ENCODE assay signal across 25 mouse cellular contexts in the genomic region with DNA sequence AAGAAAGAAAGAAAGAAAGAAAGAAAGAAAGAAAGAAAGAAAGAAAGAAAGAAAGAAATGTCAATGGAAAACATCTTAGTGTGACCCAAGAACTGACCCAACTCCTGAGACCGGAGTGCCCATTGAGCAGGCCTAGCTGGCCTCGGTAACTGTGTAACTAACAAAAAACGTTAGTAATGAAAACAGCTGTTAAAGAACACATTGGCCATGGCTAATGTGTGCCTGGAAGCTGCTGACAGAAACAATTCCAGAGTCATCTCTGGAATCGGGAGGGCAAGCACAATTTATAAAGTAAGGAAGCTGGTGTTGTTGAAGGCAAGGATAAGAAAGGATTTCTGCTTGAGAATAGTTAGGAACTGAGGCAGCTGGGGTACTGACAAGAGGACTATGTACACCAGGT. TPM values are rescaled to one million over a fixed set of nuclear protein-coding genes. Genes with fewer than 3 reads are reported as not detected.
A peak's percentile ranks its signal among the peaks of the same experiment; 100 is the strongest.
DNase-seq lines count a peak whose midpoint lies in the region; ATAC-seq and TF ChIP-seq lines count a peak whose summit lies in the region.
"Had no signal": no experiment of that assay in that cellular context is flagged by ENCODE, and none has a peak within 500 bp of the region (broad histone marks: within the 10 kb centered on the region; RNA-seq: fewer than 3 reads in every experiment).

No protein-coding gene starts in this region.

- intact Hi-C loops in gastrocnemius, adult 2 months (cut with DNase I), result no loop called here
- intact Hi-C loops in gastrocnemius, postnatal 14 days (cut with DNase I; ENCODE audit: low total_unique reads), result no loop called here

- H3K4me1 ChIP-seq in kidney, embryonic 14.5 days (ENCODE audit: control insufficient read depth, insufficient read depth, low read length), result no peaks in the 10 kb centered on the region
- no peaks in the 10 kb centered on the region for H3K4me1 ChIP-seq in kidney, embryonic 16.5 days (ENCODE audit: insufficient read depth, low read length)
- H3K4me1 ChIP-seq: forebrain, embryonic 13.5 days; heart, embryonic 15.5 days; hindbrain, embryonic 13.5 days; limb, embryonic 12.5 days; liver, embryonic 15.5 days had no signal

- 63% methylated on average over 4 of the region's 4 CpGs for WGBS in kidney, embryonic 14.5 days
- WGBS in kidney, embryonic 16.5 days, result 57% methylated on average over 4 of the region's 4 CpGs

- no peak for ATAC-seq in kidney, embryonic 14.5 days (ENCODE audit: low FRiP score, low TSS enrichment)
- peak; percentile 79 for ATAC-seq in kidney, embryonic 16.5 days (ENCODE audit: low FRiP score, low TSS enrichment)
- ATAC-seq: forebrain, embryonic 13.5 days; intestine, embryonic 16.5 days; midbrain, embryonic 16.5 days had no signal

- TF ChIP-seq CTCF in gastrocnemius, adult 2 months (IDR thresholded peaks at IDR 0.05), result no peak

- H3K27me3 ChIP-seq in kidney, embryonic 14.5 days (ENCODE audit: control insufficient read depth, insufficient read depth, low read length), result no peaks in the 10 kb centered on the region
- no peaks in the 10 kb centered on the region for H3K27me3 ChIP-seq in kidney, embryonic 16.5 days (ENCODE audit: insufficient read depth, low read length)
- H3K27me3 ChIP-seq: CH12.LX; forebrain, embryonic 13.5 days; heart, embryonic 15.5 days; hindbrain, embryonic 13.5 days; limb, embryonic 12.5 days; liver, embryonic 15.5 days had no signal

- H3K36me3 ChIP-seq in kidney, embryonic 14.5 days (ENCODE audit: control insufficient read depth, insufficient read depth, low read length), result no peaks in the 10 kb centered on the region
- no peaks in the 10 kb centered on the region for H3K36me3 ChIP-seq in kidney, embryonic 16.5 days (ENCODE audit: insufficient read depth, low read length)
- H3K36me3 ChIP-seq: heart, embryonic 15.5 days; hindbrain, embryonic 13.5 days; limb, embryonic 12.5 days; liver, embryonic 15.5 days had no signal

- peak overlapping the region; percentile 28; the same call in 1 of the 2 replicates for H3K27ac ChIP-seq in gastrocnemius, adult 2 months
- H3K27ac ChIP-seq in kidney, embryonic 14.5 days (ENCODE audit: low read depth, low read length), result no peak overlapping the region
- peak overlapping the region; percentile 59; the same call in 1 of the 2 replicates for H3K27ac ChIP-seq in kidney, embryonic 16.5 days (ENCODE audit: low read length)
- H3K27ac ChIP-seq: forebrain, embryonic 13.5 days; heart, adult 2 months; heart, embryonic 15.5 days; hindbrain, embryonic 13.5 days; left cerebral cortex, adult 2 months; limb, embryonic 12.5 days; liver, embryonic 15.5 days had no signal

- H3K9ac ChIP-seq in kidney, embryonic 14.5 days (ENCODE audit: low read depth, low read length), result no peak overlapping the region
- no peak overlapping the region for H3K9ac ChIP-seq in kidney, embryonic 16.5 days (replicated peaks; ENCODE audit: low read length)
- H3K9ac ChIP-seq: forebrain, embryonic 13.5 days; heart, embryonic 15.5 days; hindbrain, embryonic 13.5 days; limb, embryonic 12.5 days; liver, embryonic 15.5 days; lung, embryonic 14.5 days had no signal

- H3K9me3 ChIP-seq in kidney, embryonic 14.5 days (ENCODE audit: control insufficient read depth, low read length), result peaks cover 11% of the 10 kb centered on the region; the same call in 1 of the 2 replicates
- peaks cover 11% of the 10 kb centered on the region; the same call in 1 of the 2 replicates for H3K9me3 ChIP-seq in kidney, embryonic 16.5 days (ENCODE audit: low read length)
- H3K9me3 ChIP-seq: forebrain, embryonic 13.5 days; heart, embryonic 15.5 days; liver, embryonic 15.5 days had no signal

- no peak overlapping the region for H3K4me3 ChIP-seq in gastrocnemius, adult 2 months
- no peak overlapping the region for H3K4me3 ChIP-seq in kidney, embryonic 14.5 days (ENCODE audit: low read length)
- no peak overlapping the region for H3K4me3 ChIP-seq in kidney, embryonic 16.5 days (ENCODE audit: low read length)
- H3K4me3 ChIP-seq: forebrain, embryonic 13.5 days; heart, adult 2 months; heart, embryonic 15.5 days; hindbrain, embryonic 13.5 days; left cerebral cortex, adult 2 months; limb, embryonic 12.5 days; liver, embryonic 15.5 days had no signal

- no peak overlapping the region for H3K4me2 ChIP-seq in kidney, embryonic 14.5 days (replicated peaks; ENCODE audit: low read depth, low read length)
- H3K4me2 ChIP-seq in kidney, embryonic 16.5 days (replicated peaks; ENCODE audit: low read depth, low read length), result no peak overlapping the region
- H3K4me2 ChIP-seq: forebrain, embryonic 13.5 days; heart, embryonic 15.5 days; hindbrain, embryonic 13.5 days; limb, embryonic 12.5 days; liver, embryonic 15.5 days; lung, embryonic 14.5 days; midbrain, embryonic 11.5 days had no signal

- no peak for DNase-seq in gastrocnemius, adult 2 months
- no peak for DNase-seq in gastrocnemius, postnatal 14 days
- DNase-seq in kidney, adult 18-20 months, result peak; percentile 47
- DNase-seq in layer of hippocampus, adult 8-10 months (ENCODE audit: low spot score in 2 of 2), result no peak
- DNase-seq in embryo, embryonic 10 days (ENCODE audit: low spot score), result no peak
- DNase-seq: adrenal gland, adult 8-10 months; cerebellum, adult 2 months; cerebellum, postnatal 14 days; gastrocnemius, postnatal 36 days; heart, adult 2 months; lung, embryonic 14.5 days; right cerebral cortex, adult 18-20 months; right cerebral cortex, postnatal 4 days had no signal

RNA-seq across cellular contexts. Expression of a gene that starts 14.0 kb away (rescaled TPM):
- total RNA-seq in gastrocnemius, adult 2 months (2021), result 1 to 10 TPM; 1.1 to 1.6 TPM
- total RNA-seq in gastrocnemius, postnatal 14 days (2021), result 1 to 10 TPM; 1.2 to 1.3 TPM
- polyA plus RNA-seq in kidney, embryonic 14.5 days (2014; fragmentation: Nextera tagmentation; extraction: Ambion mirVana), result 18.0 and 21.5 TPM in 2 replicates
- polyA plus RNA-seq in kidney, embryonic 16.5 days (2015; fragmentation: Nextera tagmentation; extraction: Ambion mirVana), result 16.4 and 17.1 TPM in 2 replicates
- 10 to 100 TPM; 27.1 to 32.6 (median 27.9) TPM for total RNA-seq in layer of hippocampus, adult 8-10 months (2022)
- total RNA-seq: CH12.LX had no signal

RNA-seq across cellular contexts. Expression of a gene that starts 28.5 kb away (rescaled TPM):
- 1 to 10 TPM; 1.1 to 1.9 TPM for total RNA-seq in gastrocnemius, adult 2 months (2021)
- 1 to 10 TPM; 5.7 to 7.0 TPM for total RNA-seq in gastrocnemius, postnatal 14 days (2021)
- 424 and 494 TPM in 2 replicates for polyA plus RNA-seq in kidney, embryonic 14.5 days (2014; fragmentation: Nextera tagmentation; extraction: Ambion mirVana)
- polyA plus RNA-seq in kidney, embryonic 16.5 days (2015; fragmentation: Nextera tagmentation; extraction: Ambion mirVana), result 541 and 585 TPM in 2 replicates
- 10 to 100 TPM; 61.3 to 72.1 (median 67.5) TPM for total RNA-seq in layer of hippocampus, adult 8-10 months (2022)

Comparison
In these comparisons a context has a peak if more than half of its experiments do, and no peak if none do; other contexts are left out.
1. RNA of a gene that starts 14.0 kb away (total RNA-seq): 27.1 to 32.6 TPM in layer of hippocampus, adult 8-10 months; 1.1 to 1.6 TPM in gastrocnemius, adult 2 months and 1.2 to 1.3 TPM in gastrocnemius, postnatal 14 days; every median in the first group is over 10 times any median in the second.
2. RNA of a gene that starts 28.5 kb away (total RNA-seq): 61.3 to 72.1 TPM in layer of hippocampus, adult 8-10 months; 5.7 to 7.0 TPM in gastrocnemius, postnatal 14 days and 1.1 to 1.9 TPM in gastrocnemius, adult 2 months; every median in the first group is over 4 times any median in the second.